Mouse (Mus musculus): ENCODE results near the gene Coq6.

Coq6 gene

DNA sequence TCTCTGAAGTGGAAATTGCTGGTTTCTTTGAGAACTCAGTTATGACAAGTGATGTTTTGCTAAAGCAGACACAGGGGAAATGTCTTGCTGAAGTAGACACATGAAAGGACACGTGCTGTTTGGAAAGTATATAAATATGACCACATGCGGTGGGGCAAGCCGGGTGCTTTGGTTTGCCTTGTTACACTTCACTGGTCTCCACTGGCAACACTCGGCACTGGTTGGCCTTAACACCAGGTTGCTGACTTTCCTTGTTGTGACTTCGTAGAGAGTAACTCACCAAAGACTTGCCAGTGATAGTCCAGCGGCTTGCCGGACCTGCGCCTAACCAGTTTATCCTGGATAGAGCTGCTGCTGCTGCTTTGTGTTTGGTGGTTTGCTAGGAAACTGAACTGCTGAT lies 26.6 kb downstream of the Coq6 start:
- ChIA-PET CTCF (interaction anchor here in 1 of 4 experiments (1.1 kb wide), 1 partner anchor 11 kb away, joined by 4 read pairs; no protein-coding TSS in a partner anchor), POLR2A (interaction anchor here in 2 of 4 experiments (1.0 to 1.9 kb wide), 5 partner anchors 11 to 71 kb away, joined by 3 to 6 read pairs (median 3); partner anchors contain the start of genes Bbof1 (in 2 of the 2), Entpd5 (in 2 of the 2), Rnf113a2 (in 1 of the 2) and Zfp410 (in 1 of the 2))

DNA sequence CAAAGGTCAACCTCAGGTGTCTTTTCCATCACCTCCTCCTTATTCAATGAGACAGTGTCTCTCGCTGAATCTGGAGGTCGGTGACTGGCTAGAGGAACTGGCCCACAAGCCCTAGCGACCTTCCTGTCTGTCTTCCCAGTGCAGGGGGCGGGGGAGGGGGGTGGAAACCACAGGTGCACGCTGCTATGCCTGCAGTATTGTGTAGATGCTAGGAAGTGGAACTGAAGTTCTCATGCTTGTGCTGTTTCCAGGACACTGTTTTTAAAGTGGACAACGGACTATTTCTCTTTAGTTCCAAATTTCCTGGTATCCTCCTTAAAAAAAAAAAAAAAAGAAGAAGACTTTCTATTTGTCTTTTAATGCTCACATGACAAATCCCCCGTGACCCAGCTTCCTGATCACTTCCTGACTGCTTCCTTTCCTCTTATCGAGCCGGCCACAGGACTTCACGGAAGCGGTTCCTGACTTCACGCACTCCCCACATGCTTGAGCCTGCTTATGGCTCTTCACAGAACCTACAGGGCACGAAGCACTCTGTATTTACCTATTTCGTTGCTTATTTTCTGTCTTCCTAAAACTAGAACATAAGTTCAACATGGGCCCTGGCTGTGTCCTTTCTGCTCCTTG lies 27.4 kb downstream of the Coq6 start:
- POLR2A ChIA-PET: interaction anchor here in 3 of 4 experiments (0.7 to 1.9 kb wide), 4 partner anchors 11 to 640 kb away, joined by 3 to 6 read pairs (median 4); partner anchors contain the start of genes Bbof1 (in 2 of the 3) and Entpd5 (in 2 of the 3)
- CTCF ChIA-PET: no interaction called here

DNA sequence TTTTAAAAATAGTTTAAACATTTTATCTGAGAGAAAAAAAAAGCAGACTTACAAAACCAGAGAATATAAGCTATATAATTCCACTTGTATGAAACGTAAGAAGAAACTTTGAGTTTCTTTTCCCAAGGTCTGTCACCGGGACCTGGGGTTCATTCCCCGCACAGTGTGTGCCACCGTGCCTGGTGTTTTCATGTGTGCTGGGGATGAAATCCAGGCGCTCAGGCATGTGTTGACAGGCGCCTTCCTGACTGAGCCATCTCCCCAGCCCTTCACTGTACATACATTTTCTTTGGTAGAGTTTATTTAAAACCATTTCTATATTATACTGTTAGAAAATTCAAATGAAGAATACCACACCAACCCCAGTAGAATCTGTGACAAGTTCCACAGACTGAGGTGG lies 28.9 kb downstream of the Coq6 start:
- CTCF ChIA-PET: no interaction called here
- POLR2A ChIA-PET: no interaction called here

DNA sequence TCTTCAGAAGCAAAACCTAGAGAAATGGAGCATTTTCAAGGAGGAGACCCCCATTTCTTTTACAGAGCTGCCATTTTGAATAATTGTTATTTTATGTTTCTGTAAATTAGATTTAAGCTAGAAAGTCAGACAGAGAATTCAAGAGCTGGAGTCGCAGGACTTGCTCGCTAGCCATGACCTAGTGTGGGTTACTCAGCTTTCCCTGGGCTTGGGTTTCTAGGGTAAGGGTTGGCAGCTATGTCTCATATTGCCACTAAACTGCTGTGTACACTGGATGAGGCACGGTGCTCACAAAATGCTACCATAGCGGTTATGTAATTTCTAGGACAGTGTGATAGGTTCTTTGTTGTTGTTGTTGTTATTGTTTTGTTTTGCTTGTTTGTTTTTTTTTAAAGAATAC lies 31.2 kb downstream of the Coq6 start:
- ChIA-PET POLR2A (interaction anchor here in 2 of 4 experiments (0.6 to 1.6 kb wide), 5 partner anchors 10 to 721 kb away, joined by 3 to 4 read pairs (median 3); partner anchors contain the start of gene Rnf113a2 (in 1 of the 2)), CTCF (no interaction called here)

DNA sequence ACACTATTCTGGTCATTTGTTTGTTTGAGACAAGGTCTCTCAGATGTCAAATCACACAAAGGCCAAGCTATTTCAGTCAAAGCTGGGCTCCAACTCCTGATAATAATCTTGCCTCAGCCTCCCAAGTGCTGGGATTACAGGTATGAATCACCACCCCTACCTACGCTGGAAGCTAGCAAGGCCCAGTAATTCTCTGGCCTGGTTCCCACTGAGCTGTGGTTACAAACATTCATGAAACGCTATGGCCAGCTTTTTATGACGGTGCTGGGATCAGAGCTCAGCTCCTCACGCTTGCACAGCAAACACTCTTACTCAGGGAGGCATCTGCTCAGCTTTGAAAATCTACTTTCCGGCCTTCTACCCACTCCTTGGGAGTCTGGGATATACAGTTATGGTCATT lies 32.4 kb downstream of the Coq6 start:
- ChIA-PET POLR2A (interaction anchor here in 3 of 4 experiments (0.6 to 1.7 kb wide), 5 partner anchors 9 to 666 kb away, joined by 3 to 4 read pairs (median 3); no protein-coding TSS in a partner anchor), CTCF (no interaction called here)

DNA sequence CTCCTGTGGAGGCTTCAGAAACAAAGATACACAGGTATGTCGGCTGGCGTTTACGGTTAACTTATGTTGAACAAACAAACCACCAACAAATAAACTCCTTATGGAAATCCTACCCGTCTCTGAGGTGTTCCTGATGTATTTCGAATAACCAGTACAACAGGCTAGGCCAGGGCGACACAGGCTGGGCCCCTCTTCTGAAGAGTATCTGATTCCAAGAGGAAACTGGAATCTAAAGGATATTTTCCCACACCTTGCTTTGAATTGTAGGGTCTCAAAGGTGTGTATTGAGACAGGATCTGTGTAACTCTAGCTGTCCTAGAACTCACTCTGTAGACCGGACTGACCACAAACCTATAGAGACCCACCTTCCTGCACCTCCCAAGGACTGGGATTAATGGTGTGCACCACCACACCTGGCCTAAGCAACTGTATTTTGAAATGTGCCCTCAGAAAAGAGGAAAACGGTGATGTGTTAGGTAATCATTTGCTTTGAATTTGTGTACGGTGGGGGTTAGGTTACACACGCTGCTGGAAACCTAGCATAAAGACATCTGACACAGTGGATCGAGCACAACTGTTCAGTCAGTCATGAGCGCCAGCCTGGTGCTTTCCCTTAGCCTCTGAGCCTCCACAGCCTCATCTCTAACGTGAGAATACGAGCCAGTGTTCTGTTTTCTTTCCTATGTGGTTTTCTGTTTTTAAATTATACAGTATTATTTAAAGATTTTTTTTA lies 35.7 kb downstream of the Coq6 start:
- CTCF ChIA-PET: no interaction called here
- POLR2A ChIA-PET: interaction anchor here in 2 of 4 experiments (0.6 to 2.5 kb wide), 2 partner anchors 53 to 223 kb away, joined by 3 to 7 read pairs; partner anchors contain the start of genes Aldh6a1 (in 1 of the 2) and Lin52 (in 1 of the 2)

DNA sequence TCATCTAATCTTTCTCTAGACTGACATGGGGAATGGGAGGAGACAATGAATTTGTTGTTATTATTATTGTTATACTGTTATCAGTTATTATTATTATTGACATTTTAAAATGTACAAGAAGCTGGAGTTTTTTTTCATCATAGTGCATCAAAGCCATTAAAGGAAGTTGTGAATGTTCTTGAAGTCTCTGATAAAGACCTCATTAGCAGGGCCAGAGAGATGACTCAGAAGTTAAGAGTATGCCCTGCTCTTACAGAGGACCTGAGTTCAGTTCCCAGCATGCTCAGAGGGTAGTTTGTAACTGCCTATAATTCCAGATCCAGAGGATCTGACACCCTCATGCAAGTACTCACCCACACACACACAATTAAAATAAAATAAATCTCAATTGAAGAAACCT lies 36.2 kb downstream of the Coq6 start:
- ChIA-PET CTCF (no interaction called here), POLR2A (interaction anchor here in 1 of 4 experiments (0.6 kb wide), 1 partner anchor 222 kb away, joined by 3 read pairs; no protein-coding TSS in a partner anchor)

DNA sequence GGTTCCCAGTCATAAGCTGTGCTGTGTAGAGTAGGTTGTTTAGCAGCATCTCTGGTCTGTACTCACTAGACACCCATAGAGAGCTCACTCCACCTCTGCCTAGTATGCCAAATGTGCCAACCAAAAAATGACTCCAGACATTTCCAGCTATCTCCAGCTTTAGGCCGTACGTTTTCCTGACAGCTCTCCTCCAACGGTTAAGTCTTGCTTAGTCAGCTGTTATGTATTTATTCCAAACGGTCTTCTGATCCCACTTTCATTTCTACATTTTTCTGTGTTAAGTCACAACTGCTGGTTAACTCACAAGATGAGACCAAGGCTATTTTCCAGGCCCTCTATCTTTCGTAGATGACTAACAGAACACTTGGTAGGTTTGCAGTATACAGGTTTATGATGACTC lies 37.2 kb downstream of the Coq6 start:
- POLR2A ChIA-PET: interaction anchor here in 2 of 4 experiments (1.5 to 2.1 kb wide), 2 partner anchors 11 kb away, joined by 4 to 6 read pairs; partner anchors contain the start of genes Bbof1 (in 1 of the 2) and Entpd5 (in 1 of the 2)
- CTCF ChIA-PET: no interaction called here

DNA sequence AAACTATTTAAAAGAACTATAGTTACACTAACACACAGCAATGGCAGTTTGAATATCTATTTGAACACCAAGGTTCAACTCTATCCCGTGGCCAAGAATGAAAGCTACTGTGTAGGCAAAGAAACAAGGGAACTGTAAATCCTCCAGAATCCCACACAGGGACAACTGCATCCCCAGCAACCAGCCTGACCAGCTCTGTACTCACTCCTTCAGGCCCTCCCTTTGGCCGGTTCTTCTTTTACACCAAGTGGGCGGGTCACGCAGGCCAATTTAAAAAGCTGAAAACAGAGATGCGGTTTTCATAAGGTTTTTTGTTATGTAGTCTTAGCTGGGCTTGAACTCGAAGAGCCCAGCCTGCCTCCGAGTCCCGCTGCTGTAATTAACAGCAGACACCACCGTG lies 37.7 kb downstream of the Coq6 start:
- ChIA-PET CTCF (no interaction called here), POLR2A (interaction anchor here in 2 of 4 experiments (1.0 to 2.1 kb wide), 3 partner anchors 10 to 82 kb away, joined by 4 to 6 read pairs (median 6); partner anchors contain the start of genes Bbof1 (in 1 of the 2), Entpd5 (in 1 of the 2) and Zfp410 (in 1 of the 2))

DNA sequence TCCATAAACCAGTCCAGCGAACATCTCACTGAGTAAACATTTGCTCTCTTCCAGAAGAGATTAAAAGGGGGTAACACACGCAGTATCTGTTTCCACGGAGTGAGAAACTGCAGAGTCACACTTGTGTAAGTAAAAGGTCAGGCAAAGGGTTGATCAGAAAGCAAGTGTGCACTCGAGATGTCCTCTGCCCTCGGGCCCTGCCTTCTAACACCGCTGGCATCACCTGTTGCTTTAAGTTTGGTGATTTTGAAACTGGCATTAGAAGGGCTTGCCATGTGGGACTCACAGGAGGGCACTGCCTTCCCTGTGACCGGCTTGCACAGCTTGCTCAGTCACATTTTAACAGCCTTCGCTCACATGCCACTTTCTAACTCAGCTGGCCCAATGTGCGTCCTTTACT lies 38.2 kb downstream of the Coq6 start:
- ChIA-PET POLR2A (interaction anchor here in 2 of 4 experiments (1.0 to 2.1 kb wide), 3 partner anchors 10 to 83 kb away, joined by 4 to 6 read pairs (median 6); partner anchors contain the start of genes Bbof1 (in 1 of the 2), Entpd5 (in 1 of the 2) and Zfp410 (in 1 of the 2)), CTCF (interaction anchor here in 1 of 4 experiments (0.6 kb wide), 1 partner anchor 180 kb away, joined by 5 read pairs; no protein-coding TSS in a partner anchor)

DNA sequence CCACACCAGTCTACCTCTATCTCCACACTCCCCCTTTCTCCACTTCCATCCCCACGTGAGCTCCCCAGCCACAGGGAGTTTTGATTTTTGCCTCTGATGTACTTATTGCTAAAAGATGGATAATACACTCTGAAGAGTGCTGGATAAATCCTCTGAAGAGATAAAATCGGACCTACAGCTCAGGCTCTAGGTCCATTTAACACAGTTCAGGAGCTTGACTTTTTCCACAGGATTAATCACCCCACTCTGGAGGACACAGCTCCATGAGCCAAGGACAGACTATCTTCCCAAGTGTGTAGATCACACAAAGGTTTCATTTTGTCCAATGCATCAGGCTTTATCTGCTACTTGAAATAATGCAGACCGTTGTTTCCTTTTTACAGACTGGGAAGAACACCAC lies 38.6 kb downstream of the Coq6 start:
- ChIA-PET CTCF (interaction anchor here in 1 of 4 experiments (0.6 kb wide), 1 partner anchor 179 kb away, joined by 5 read pairs; no protein-coding TSS in a partner anchor), POLR2A (interaction anchor here in 2 of 4 experiments (0.9 to 2.1 kb wide), 5 partner anchors 9 to 83 kb away, joined by 3 to 6 read pairs (median 4); partner anchors contain the start of genes Bbof1 (in 1 of the 2), Entpd5 (in 1 of the 2), Rnf113a2 (in 1 of the 2) and Zfp410 (in 1 of the 2))

DNA sequence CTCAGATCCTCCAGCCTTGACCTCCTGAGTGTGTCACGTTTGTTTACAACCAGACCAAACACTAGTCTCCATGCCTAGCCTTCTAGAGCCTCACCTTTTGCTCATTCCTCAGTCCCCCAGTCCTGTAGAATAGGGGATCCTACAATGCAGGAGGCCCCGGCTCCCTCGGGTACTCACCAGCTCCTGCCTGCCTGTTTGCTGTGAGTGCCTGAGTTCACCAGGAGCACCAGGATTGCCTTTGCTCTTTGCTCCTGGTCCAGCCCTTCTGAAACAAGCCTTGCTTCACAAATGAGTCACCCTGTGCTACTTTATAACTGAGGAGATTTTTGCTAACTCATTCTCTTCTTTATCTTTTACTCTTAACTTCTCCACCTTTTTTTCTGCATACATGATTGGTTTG lies 39.2 kb downstream of the Coq6 start:
- ChIA-PET CTCF (interaction anchor here in 1 of 4 experiments (1.0 kb wide), 1 partner anchor 14 kb away, joined by 3 read pairs; no protein-coding TSS in a partner anchor), POLR2A (interaction anchor here in 2 of 4 experiments (0.9 to 2.1 kb wide), 3 partner anchors 13 to 25 kb away, joined by 3 to 6 read pairs (median 3); partner anchors contain the start of gene Rnf113a2 (in 1 of the 2))

DNA sequence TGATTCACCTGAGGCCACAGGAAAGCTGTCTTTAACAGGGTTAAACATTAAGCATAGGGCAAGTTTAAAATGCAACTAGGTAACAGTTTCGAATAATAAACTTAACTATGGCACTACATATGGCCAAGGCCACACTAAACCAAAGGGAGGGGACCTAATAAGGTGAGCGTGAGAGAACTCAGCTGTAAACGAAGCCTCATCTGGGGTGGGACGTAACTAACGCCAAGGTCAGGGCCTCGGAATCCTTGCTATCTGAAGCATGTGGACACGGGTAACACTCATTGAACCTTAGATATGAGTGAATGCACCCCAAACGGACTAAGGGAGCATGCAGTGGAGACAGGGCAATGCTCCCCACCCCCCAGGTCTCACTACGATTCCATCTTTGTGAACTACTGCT lies 41.5 kb downstream of the Coq6 start:
- CTCF ChIA-PET: interaction anchor here in 1 of 4 experiments (0.6 kb wide), 1 partner anchor 901 kb away, joined by 4 read pairs; no protein-coding TSS in a partner anchor
- POLR2A ChIA-PET: interaction anchor here in 1 of 4 experiments (0.5 kb wide), 1 partner anchor 12 kb away, joined by 4 read pairs; no protein-coding TSS in a partner anchor

DNA sequence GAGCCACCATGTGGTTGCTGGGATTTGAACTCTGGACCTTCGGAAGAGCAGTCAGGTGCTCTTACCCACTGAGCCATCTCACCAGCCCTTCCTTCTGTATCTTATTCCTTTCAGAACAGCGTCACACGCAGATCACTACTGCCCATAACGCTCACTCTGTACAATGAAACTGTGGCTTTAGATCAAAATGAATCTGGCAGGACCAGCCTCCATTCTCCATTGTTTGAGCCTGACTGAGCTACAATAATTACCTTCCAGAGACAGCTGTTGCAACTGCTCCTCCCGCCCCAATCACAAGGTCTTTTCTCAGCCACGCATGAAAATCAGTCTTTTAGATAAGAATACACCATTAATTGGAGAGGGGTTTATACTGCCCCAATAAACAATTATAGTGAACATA lies 43.1 kb downstream of the Coq6 start:
- POLR2A ChIA-PET: interaction anchor here in 3 of 4 experiments (0.5 to 1.7 kb wide), 5 partner anchors 8 to 110 kb away, joined by 3 to 7 read pairs (median 5); partner anchors contain the start of genes Aldh6a1 (in 1 of the 3), Lin52 (in 1 of the 3) and Zfp410 (in 1 of the 3)
- CTCF ChIA-PET: interaction anchor here in 3 of 4 experiments (0.6 to 0.7 kb wide), 3 partner anchors 104 to 158 kb away, joined by 3 to 6 read pairs (median 5); no protein-coding TSS in a partner anchor

DNA sequence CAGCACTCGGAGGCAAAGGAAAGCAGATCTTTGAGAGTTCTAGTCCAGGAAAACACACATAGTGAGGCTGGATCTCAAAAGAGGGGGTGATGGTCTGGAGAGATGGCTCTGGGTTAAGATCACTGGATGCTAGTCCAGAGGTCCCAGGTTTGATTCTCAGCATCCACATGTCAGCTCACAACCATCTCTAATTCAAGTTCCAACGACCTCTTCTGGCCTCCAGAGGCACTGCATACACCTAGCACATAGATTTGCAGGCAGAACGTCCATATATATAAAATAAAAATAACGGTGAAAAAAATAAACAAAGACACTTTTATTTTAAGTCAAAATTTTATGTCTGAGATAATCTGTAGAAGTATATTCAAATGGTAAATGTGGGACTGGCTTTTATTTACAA lies 45.8 kb downstream of the Coq6 start:
- ChIA-PET POLR2A (interaction anchor here in 2 of 4 experiments (1.2 to 1.7 kb wide), 2 partner anchors 9 to 90 kb away, joined by 3 to 6 read pairs; partner anchors contain the start of genes Rnf113a2 (in 1 of the 2) and Zfp410 (in 1 of the 2)), CTCF (interaction anchor here in 2 of 4 experiments (0.6 to 1.2 kb wide), 5 partner anchors 10 to 233 kb away, joined by 3 read pairs; partner anchors contain the start of genes Aldh6a1 (in 1 of the 2), Lin52 (in 1 of the 2), Rnf113a2 (in 1 of the 2) and Vrtn (in 1 of the 2))

DNA sequence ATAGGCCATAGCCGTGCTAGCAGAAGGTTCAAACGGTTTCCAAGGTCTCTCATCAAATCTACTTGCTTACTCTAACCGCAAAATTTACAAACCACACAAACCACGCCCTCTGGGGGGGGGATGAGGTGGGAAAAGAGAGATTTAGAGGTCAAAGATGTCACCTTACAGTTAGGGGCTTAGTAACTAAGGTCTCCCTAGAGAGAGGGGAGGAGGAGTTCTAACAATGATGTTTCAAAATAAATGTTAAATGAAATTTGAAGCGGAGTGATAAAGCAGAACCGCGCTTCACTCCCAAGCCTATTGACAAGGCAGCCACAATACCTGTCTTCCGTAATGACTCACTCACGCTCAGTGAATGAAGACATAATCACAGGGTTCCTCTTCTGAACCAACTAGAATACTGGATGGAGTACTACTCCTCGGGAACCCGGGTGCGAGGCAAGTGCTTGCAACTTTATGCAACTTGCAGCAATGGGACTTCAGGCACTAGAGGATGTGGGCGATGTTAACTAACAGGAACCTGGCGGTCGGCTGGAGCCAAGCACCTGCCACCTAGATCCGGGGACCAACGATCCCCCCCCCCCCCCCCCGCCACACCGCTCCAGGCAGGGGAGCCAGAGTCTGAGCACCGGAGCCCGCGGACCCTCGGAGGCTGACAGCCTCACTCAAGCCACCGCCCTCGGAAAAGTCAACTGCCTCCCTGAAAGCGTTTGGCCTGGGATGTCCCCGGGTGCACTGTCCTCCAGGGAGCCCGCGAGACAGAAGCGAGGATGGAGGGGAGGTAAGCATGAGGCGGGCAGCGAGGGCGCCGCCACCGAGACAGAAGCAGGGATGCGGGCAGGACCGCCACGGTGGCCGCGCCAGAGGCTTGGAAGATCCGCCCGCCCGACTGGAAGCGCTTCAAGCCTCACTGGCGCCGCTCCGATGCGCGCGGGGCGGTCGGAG lies 46.7 kb downstream of the Coq6 start:
- POLR2A ChIA-PET: interaction anchor here in 3 of 4 experiments (0.7 to 2.2 kb wide), 18 partner anchors 9 to 363 kb away, joined by 3 to 17 read pairs (median 4); partner anchors contain the start of genes Aldh6a1 (in 3 of the 3), Lin52 (in 3 of the 3), Rnf113a2 (in 3 of the 3) and Abcd4 (in 1 of the 3)
- CTCF ChIA-PET: interaction anchor here in 1 of 4 experiments (1.0 to 1.2 kb wide), 2 partner anchors 9 to 154 kb away, joined by 3 read pairs; partner anchors contain the start of gene Rnf113a2

Measured in embryonic stem cell, embryonic (primary cell).